Mouse (Mus musculus) thymus, adult 2 months (tissue): ENCODE results near the gene Map1s. TPM values are rescaled to one million over a fixed set of nuclear protein-coding genes. Genes with fewer than 3 reads are reported as not detected.
"Not testable (repeated sequence)": the region's sequence is repeated elsewhere in the genome, so short reads cannot be mapped to it uniquely, and the experiment has no call there.

Experiments
- DNase-seq: peaks from one replicate; pipeline ENCODE4 v3.0.0; 2021
- H3K27ac ChIP-seq: fragments of 200-500 bp; 2 replicates; pipeline ENCODE4 v1.5.1; 2012; ENCODE audit warnings: low read length, control low read depth; ENCODE audit not compliant: control insufficient read depth, insufficient read depth
- H3K27me3 ChIP-seq: fragments of 200-500 bp; 2 replicates; pipeline ENCODE4 v1.6.1; 2012; ENCODE audit warnings: mild to moderate bottlenecking, low read length, moderate library complexity, mixed read lengths; ENCODE audit not compliant: control insufficient read depth, insufficient read depth
- H3K36me3 ChIP-seq: fragments of 200-500 bp; 2 replicates; pipeline ENCODE4 v1.6.1; 2012; ENCODE audit warnings: mild to moderate bottlenecking, low read length, moderate library complexity; ENCODE audit not compliant: control insufficient read depth, insufficient read depth
- H3K4me1 ChIP-seq: fragments of 200-500 bp; replicated peaks from 2 replicates; pipeline ENCODE4 v1.6.1; 2012; ENCODE audit warnings: low read length; ENCODE audit not compliant: control insufficient read depth, insufficient read depth
- H3K4me3 ChIP-seq: fragments of 200-500 bp; 2 replicates; pipeline ENCODE4 v1.5.1; 2012; ENCODE audit warnings: mild to moderate bottlenecking, low read length, control low read depth, moderate library complexity; ENCODE audit not compliant: control insufficient read depth, insufficient read depth
- CTCF ChIP-seq: fragments of 200-500 bp; IDR thresholded peaks from 2 replicates; pipeline ENCODE4 v1.5.1; 2012; ENCODE audit warnings: mild to moderate bottlenecking, control low read depth, low read length, moderate library complexity, borderline replicate concordance; ENCODE audit not compliant: control insufficient read depth, poor library complexity, insufficient read depth; ENCODE audit errors: extremely low read depth
- POLR2A ChIP-seq: fragments of 200-500 bp; IDR thresholded peaks from 2 replicates; pipeline ENCODE4 v1.6.1; 2012; ENCODE audit warnings: mild to moderate bottlenecking, low read length, control low read depth, moderate library complexity; ENCODE audit not compliant: control insufficient read depth, poor library complexity, insufficient read depth; ENCODE audit errors: extremely low read depth
- WGBS: fragments of 180-500 bp; shearing (Covaris S2); methylation state at CpG from one replicate; pipeline ENCODE4 v1.1.7; 2018; 5-methylcytosine and 5-hydroxymethylcytosine counted together
- polyA plus RNA-seq: library from polyadenylated mRNA; depleted of rRNA; stranded (reverse); fragments of >200 nt; gene quantifications from 2 replicates; pipeline ENCODE4 v1.2.3, GENCODE M21; 2012

Gene Map1s
- polyA plus RNA-seq, 1 experiment = 145 TPM

- Histone ChIP-seq H3K4me1 (peaks cover 15% of the 10 kb centered on the region), H3K4me3 (no peak overlapping the region), H3K36me3 (peaks cover 14% of the 10 kb centered on the region), H3K27ac (no peak overlapping the region), H3K27me3 (peaks cover 4% of the 10 kb centered on the region; the same call in 1 of the 2 replicates)
- DNase-seq = no peak
- TF ChIP-seq CTCF (no peak), POLR2A (no peak)
- 86% methylated on average over 2 of the region's 2 CpGs for WGBS
These were observed 11.4 kb upstream of the Map1s start for GRCm38 (mm10) chr8:70894385-70894720.

- no peak for DNase-seq
- WGBS = 93% methylated on average over 8 of the region's 8 CpGs
- TF ChIP-seq CTCF (no peak), POLR2A (no peak)
- Histone ChIP-seq H3K4me1 (peaks cover 15% of the 10 kb centered on the region), H3K27ac (no peak overlapping the region), H3K27me3 (peaks cover 4% of the 10 kb centered on the region; the same call in 1 of the 2 replicates), H3K36me3 (peaks cover 14% of the 10 kb centered on the region), H3K4me3 (no peak overlapping the region)
These were observed 10.8 kb upstream of the Map1s start for GRCm38 (mm10) chr8:70894771-70895545.

GRCm38 (mm10) chr8:70895571-70896259 is 10.0 kb upstream of the Map1s start:
- peak overlapping the region; percentile 66; the same call in 1 of the 2 replicates for H3K4me3 ChIP-seq
- H3K27ac ChIP-seq, DNase-seq, H3K27me3 ChIP-seq: not testable (repeated sequence)
- H3K4me1 ChIP-seq = peaks cover 15% of the 10 kb centered on the region
- WGBS = 87% methylated on average over 24 of the region's 24 CpGs
- peaks cover 14% of the 10 kb centered on the region for H3K36me3 ChIP-seq

GRCm38 (mm10) chr8:70896316-70897020 is 9.3 kb upstream of the Map1s start:
- Histone ChIP-seq H3K27ac (no peak overlapping the region), H3K4me1 (peaks cover 15% of the 10 kb centered on the region), H3K36me3 (peaks cover 14% of the 10 kb centered on the region), H3K27me3 (peaks cover 4% of the 10 kb centered on the region; the same call in 1 of the 2 replicates), H3K4me3 (peak overlapping the region; percentile 66)
- TF ChIP-seq POLR2A (no peak), CTCF (no peak)
- DNase-seq = no peak
- 2% methylated on average over 25 of the region's 25 CpGs for whole genome bisulfite sequencing

- H3K4me3 ChIP-seq = peak within 1 kb of the TSS; percentile 66
- TF ChIP-seq POLR2A (peak; percentile 89), CTCF (0 out of 2 replicates have a peak, but pooled peaks have one; percentile 60)
- under 1% methylated on average over 60 of the region's 60 CpGs for WGBS
- H3K36me3 ChIP-seq = peaks cover 14% of the 10 kb centered on the region
- peaks cover 15% of the 10 kb centered on the region for H3K4me1 ChIP-seq
- peak within 1 kb of the TSS; percentile 41; the same call in 1 of the 2 replicates for H3K27ac ChIP-seq
- DNase-seq = peak; percentile 94
- H3K27me3 ChIP-seq = peaks cover under 1% of the 10 kb centered on the region; the same call in 1 of the 2 replicates
These were observed 8.6 kb upstream of the Map1s start, which contains the start of gene Rpl18a for GRCm38 (mm10) chr8:70897021-70897680. Gene Rpl18a, minus strand, starts transcription at chr8:70897412.

GRCm38 (mm10) chr8:70897681-70898413 is 7.9 kb upstream of the Map1s start:
- WGBS = under 1% methylated on average over 20 of the region's 20 CpGs
- peaks cover 14% of the 10 kb centered on the region for H3K36me3 ChIP-seq
- peaks cover 15% of the 10 kb centered on the region for H3K4me1 ChIP-seq
- H3K27ac ChIP-seq = peak overlapping the region; percentile 41; the same call in 1 of the 2 replicates
- peak; percentile 87 for DNase-seq
- no peaks in the 10 kb centered on the region for H3K27me3 ChIP-seq
- peak overlapping the region; percentile 49 for H3K4me3 ChIP-seq
- TF ChIP-seq CTCF (peak; percentile 91), POLR2A (no peak)
